Mouse (Mus musculus) liver, embryonic 11.5 days (tissue): ENCODE results near the gene Acr. TPM values are rescaled to one million over a fixed set of nuclear protein-coding genes. Genes with fewer than 3 reads are reported as not detected.

ENCODE experiments used
- ATAC-seq: fragments of 200-750 bp; cut with Nextera tagmentation; replicated peaks from 2 replicates; pipeline ENCODE4 v1.8.0; 2017; ENCODE audit warnings: moderate number of reproducible peaks, mild to moderate bottlenecking, moderate TSS enrichment, moderate library complexity; ENCODE audit not compliant: low FRiP score
- DNase-seq: peaks from one replicate; pipeline ENCODE4 v3.0.0-alpha.2; 2017; ENCODE audit warnings: low spot score
- H3K27ac ChIP-seq: fragments of 300-500 bp; sonication (generic); 2 replicates; pipeline ENCODE4 v1.5.1; 2014; ENCODE audit warnings: mild to moderate bottlenecking, low read depth, low read length, control low read depth
- H3K27me3 ChIP-seq: fragments of 300-500 bp; sonication (generic); replicated peaks from 2 replicates; pipeline ENCODE4 v1.6.1; 2014; ENCODE audit warnings: low read length, mixed read lengths; ENCODE audit not compliant: control insufficient read depth, insufficient read depth
- H3K36me3 ChIP-seq: fragments of 300-500 bp; sonication (generic); 2 replicates; pipeline ENCODE4 v1.6.1; 2014; ENCODE audit warnings: mild to moderate bottlenecking, low read length, moderate library complexity, mixed read lengths; ENCODE audit not compliant: control insufficient read depth, insufficient read depth
- H3K4me1 ChIP-seq: fragments of 300-500 bp; sonication (generic); replicated peaks from 2 replicates; pipeline ENCODE4 v1.6.1; 2014; ENCODE audit warnings: low read length, mixed read lengths; ENCODE audit not compliant: control insufficient read depth, insufficient read depth
- H3K4me2 ChIP-seq: fragments of 300-500 bp; sonication (generic); 2 replicates; pipeline ENCODE4 v1.6.1; 2014; ENCODE audit warnings: mild to moderate bottlenecking, control low read depth, moderate library complexity
- H3K4me3 ChIP-seq: fragments of 300-500 bp; sonication (generic); 2 replicates; pipeline ENCODE4 v1.5.1; 2014; ENCODE audit warnings: low read depth, low read length, control low read depth
- H3K9ac ChIP-seq: fragments of 300-500 bp; sonication (generic); 2 replicates; pipeline ENCODE4 v1.6.1; 2014; ENCODE audit warnings: low read depth, low read length, control low read depth
- H3K9me3 ChIP-seq: fragments of 300-500 bp; sonication (generic); 2 replicates; pipeline ENCODE4 v1.6.1; 2016; ENCODE audit warnings: low read length, inconsistent platforms, mixed read lengths; ENCODE audit not compliant: control insufficient read depth
- WGBS: fragments of 180-500 bp; shearing (Covaris S2); extraction: QIAGEN DNeasy Blood & Tissue Kit; methylation state at CpG from one replicate; pipeline ENCODE4 v1.1.7; 2014; 5-methylcytosine and 5-hydroxymethylcytosine counted together
- polyA plus RNA-seq: library from polyadenylated mRNA; unstranded; fragments of >200 nt; fragmentation: Nextera tagmentation; extraction: Ambion mirVana; gene quantifications from 2 replicates; pipeline ENCODE4 v1.2.1, GENCODE M21; 2014

Gene Acr
- 0.11 TPM in 1 of 2 replicates, not detected in the other for polyA plus RNA-seq

DNA sequence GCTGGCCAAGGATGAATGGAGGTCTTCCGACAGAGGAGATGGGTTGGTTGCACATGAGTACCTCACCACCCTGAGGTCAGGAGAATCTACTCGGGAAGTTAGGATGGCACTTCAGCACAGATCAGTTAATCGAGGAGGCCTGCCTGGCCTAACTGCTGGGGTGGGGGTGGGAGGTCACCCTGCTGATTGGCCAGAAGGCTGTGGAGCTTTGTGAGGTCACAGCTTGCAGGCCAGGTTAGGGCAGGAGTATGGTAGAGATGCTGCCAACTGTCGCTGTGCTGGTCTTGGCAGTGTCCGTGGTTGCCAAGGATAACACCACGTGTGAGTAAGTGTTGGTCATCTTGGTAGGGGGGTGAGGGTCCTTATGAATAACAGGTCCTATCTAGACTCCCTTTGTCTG is at the start of gene Acr:
TSS of gene Acr (plus strand) at position 213 of the 400 bp plus-strand sequence.
- ATAC-seq: peak; percentile 20; the same call in 1 of the 2 replicates
- WGBS: 77% methylated on average over 6 of the region's 6 CpGs
- peaks cover 4% of the 10 kb centered on the region; the same call in 1 of the 2 replicates for H3K4me1 ChIP-seq
- DNase-seq: no peak
- no peaks in the 10 kb centered on the region for H3K9me3 ChIP-seq
- no peak within 1 kb of the TSS for H3K9ac ChIP-seq
- H3K27me3 ChIP-seq: no peaks in the 10 kb centered on the region
- H3K36me3 ChIP-seq: no peaks in the 10 kb centered on the region
- no peak within 1 kb of the TSS for H3K27ac ChIP-seq
- H3K4me3 ChIP-seq: no peak within 1 kb of the TSS
- no peak within 1 kb of the TSS for H3K4me2 ChIP-seq

DNA sequence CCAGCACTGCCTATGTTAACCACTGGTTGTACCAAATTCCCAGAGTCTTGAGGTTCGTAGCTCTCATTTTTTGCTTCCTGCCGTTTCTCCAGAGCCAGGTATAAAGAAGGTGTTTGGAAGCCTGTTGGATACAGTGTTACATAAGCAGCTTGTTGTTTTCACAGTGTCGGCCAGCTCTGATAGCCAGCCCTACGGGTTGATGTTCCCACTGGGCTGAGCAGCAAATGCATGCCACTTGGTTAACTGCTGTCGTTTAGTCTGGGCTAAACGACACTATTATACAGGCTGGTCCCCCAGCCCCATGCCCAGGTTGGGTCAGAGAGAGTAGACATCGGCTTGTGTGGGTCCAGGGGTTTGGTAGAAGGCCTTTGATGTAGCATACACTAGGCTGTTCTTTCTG is 46.2 kb upstream of the Acr start:
- no peak overlapping the region for H3K9ac ChIP-seq
- WGBS: 72% methylated on average over 7 of the region's 7 CpGs
- peaks cover 16% of the 10 kb centered on the region for H3K27me3 ChIP-seq
- H3K9me3 ChIP-seq: no peaks in the 10 kb centered on the region
- no peak overlapping the region for H3K27ac ChIP-seq
- no peaks in the 10 kb centered on the region for H3K4me1 ChIP-seq
- no peak overlapping the region for H3K4me3 ChIP-seq
- ATAC-seq (no peak), DNase-seq (no peak)
- H3K4me2 ChIP-seq: no peak overlapping the region
- no peaks in the 10 kb centered on the region; the same call in none of the 2 replicates for H3K36me3 ChIP-seq

DNA sequence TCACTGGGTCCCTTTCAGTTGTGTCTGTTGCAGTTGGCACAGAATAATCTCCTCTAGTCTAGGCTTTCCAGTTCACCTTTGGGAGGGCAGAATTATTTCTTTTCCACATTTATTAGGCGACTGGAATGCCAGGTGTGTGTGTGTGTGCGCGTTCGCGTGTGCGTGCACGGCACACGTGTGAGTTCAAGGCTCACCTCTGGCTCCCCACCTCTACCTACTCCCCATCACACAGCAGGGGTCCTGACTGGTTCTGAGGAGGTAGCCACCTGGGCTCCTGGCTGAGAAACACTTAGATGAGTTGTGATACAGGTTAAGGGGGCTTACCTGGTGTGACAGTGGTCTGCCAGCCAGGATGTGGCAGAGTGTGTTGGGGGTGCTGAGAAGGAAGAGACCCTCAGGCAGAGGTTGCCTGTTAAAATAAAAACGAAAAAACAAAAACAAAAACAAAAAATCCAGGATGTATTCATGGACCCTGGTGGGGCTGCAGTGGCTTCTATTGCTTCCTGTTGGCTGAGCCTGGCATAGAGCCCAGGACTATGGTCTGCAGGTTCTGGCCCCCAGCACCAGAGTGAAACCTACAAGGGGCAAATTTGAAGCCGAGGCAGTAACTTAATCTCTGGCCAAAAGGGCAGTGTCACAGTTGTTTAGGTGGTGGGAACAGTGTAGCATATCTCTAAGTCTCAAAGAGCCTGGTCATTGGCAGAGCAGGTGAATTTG is 45.4 kb upstream of the Acr start:
- Histone ChIP-seq H3K9me3 (no peaks in the 10 kb centered on the region), H3K27me3 (peaks cover 16% of the 10 kb centered on the region), H3K36me3 (no peaks in the 10 kb centered on the region; the same call in none of the 2 replicates), H3K9ac (no peak overlapping the region), H3K4me3 (no peak overlapping the region), H3K4me2 (no peak overlapping the region; the same call in 1 of the 2 replicates), H3K27ac (no peak overlapping the region), H3K4me1 (no peaks in the 10 kb centered on the region)
- ATAC-seq (no peak), DNase-seq (no peak)
- WGBS: 89% methylated on average over 10 of the region's 10 CpGs

DNA sequence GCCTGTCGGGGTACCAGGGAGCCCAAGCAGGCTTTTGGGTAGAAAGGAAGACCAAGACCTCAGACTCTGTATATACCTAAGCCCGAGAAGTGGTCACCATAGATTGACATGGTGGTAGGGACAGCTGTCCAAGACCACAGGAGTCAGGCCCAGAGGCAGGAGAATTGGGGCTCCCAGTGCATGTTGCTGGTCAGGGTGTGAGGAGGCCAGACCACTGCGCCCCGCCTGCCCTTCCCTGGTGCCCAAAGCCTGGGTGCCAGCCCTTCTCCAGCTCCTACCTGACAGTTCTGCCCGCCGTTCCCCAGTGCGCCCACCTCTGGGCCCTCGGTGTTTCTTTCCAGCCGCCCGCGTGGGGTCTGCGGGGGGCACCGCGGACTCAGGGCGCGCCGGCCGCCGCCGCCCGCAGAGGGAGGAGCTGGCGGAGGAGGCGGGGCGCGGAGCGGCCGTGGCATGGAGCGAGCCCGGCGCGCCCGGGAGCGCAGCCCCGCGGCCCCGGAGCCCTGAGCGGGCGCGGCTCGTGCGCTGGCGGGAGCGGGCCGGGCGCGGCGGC is 44.8 kb upstream of the Acr start:
- no peak overlapping the region for H3K9ac ChIP-seq
- no peak overlapping the region for H3K27ac ChIP-seq
- ATAC-seq (no peak), DNase-seq (no peak)
- no peaks in the 10 kb centered on the region for H3K9me3 ChIP-seq
- H3K4me2 ChIP-seq: peak overlapping the region; percentile 71
- H3K4me1 ChIP-seq: no peaks in the 10 kb centered on the region
- H3K36me3 ChIP-seq: no peaks in the 10 kb centered on the region; the same call in none of the 2 replicates
- H3K4me3 ChIP-seq: peak overlapping the region; percentile 50
- H3K27me3 ChIP-seq: peaks cover 16% of the 10 kb centered on the region
- WGBS: 43% methylated on average over 41 of the region's 47 CpGs

DNA sequence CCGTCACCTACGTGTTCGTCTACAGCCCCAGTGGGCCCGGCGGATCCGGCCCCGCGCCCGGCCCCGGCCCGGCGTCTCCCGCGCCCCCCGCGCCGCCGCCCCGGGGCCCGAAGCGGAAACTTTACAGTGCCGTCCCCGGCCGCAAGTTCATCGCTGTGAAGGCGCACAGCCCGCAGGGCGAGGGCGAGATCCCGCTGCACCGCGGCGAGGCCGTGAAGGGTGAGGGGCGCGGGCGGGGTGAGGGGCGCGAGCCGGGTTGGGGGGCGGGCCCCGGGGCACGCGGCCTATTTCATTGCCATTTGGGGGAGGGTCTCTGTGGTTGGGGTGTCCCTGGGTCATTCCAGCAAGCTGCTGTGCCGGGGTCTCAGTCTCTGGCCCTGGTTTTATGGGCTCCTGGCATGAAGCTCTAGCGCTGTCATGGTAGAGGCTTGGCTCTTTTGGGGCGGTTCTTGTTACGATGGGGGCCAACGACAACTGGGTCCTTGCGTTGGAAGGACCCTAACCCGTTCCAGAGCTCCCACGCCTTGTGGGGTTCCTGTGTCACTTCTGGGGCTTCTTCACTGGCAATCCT is 44.0 kb upstream of the Acr start:
- Histone ChIP-seq H3K4me3 (peak overlapping the region; percentile 50), H3K4me1 (no peaks in the 10 kb centered on the region), H3K36me3 (no peaks in the 10 kb centered on the region; the same call in none of the 2 replicates), H3K27ac (no peak overlapping the region), H3K9me3 (no peaks in the 10 kb centered on the region), H3K27me3 (peaks cover 16% of the 10 kb centered on the region), H3K9ac (no peak overlapping the region), H3K4me2 (peak overlapping the region; percentile 71)
- ATAC-seq: no peak
- DNase-seq: no peak
- WGBS: 59% methylated on average over 43 of the region's 52 CpGs

DNA sequence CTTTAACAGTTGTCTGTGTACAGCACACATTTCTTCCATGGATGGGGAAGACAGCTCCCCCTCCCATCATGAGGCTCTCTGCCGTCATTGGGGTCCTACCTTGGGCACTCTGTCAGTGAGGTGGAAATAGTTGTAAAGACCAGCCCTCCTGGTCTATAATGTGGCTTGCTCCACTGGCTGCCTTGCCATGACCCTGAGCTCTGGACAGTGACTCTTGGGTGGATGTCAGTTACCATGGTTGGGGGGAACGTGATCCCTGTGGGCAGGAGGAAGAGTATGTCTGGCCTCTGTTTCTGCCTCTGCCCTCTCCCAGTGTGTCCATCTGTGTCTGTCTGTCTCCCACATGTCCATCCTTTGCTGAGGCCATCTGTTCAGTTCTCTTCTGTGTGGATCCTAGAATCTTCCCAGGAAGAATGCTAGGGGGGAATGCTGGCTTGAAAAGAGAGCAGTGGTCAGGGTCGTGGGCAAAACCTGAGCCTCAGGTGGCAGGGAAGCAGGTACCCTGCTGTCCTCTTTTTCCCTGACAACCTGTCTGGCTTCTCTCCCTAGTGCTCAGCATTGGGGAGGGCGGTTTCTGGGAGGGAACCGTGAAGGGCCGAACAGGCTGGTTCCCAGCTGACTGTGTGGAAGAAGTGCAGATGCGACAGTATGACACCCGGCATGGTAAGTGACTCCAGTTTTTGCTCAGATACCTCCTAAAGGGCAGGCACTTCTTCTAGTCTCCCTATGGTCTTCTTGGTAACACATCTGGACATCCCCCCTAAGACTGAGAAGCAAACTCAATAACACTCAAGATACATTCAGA is 43.3 kb upstream of the Acr start:
- H3K27ac ChIP-seq: no peak overlapping the region
- no peak overlapping the region for H3K4me3 ChIP-seq
- no peaks in the 10 kb centered on the region for H3K4me1 ChIP-seq
- H3K4me2 ChIP-seq: no peak overlapping the region
- H3K9ac ChIP-seq: no peak overlapping the region
- H3K9me3 ChIP-seq: no peaks in the 10 kb centered on the region
- 74% methylated on average over 8 of the region's 8 CpGs for WGBS
- DNase-seq: no peak
- no peaks in the 10 kb centered on the region; the same call in none of the 2 replicates for H3K36me3 ChIP-seq
- ATAC-seq: no peak
- H3K27me3 ChIP-seq: peaks cover 16% of the 10 kb centered on the region

DNA sequence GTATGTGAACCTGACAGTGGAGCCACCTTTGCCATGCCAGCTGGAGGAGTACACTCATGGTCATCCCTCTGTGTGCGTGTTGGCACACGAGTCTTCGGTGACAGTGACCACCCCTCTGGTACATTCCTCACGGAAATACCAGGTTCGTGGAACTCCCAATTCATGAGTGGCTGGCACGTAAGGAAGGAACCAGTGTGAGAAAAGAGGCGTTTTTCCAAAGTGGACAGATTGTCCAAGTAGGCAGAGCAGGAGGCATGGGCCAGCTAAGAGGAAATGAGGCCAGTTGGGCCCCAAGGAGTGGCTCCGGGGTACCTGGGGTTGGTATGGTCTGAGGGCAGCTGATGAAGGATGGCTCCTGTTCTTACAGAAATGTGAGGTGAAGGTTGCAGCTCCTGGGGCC is 42.7 kb upstream of the Acr start:
- Histone ChIP-seq H3K27me3 (peaks cover 16% of the 10 kb centered on the region), H3K4me3 (no peak overlapping the region), H3K9me3 (no peaks in the 10 kb centered on the region), H3K9ac (no peak overlapping the region), H3K36me3 (no peaks in the 10 kb centered on the region; the same call in none of the 2 replicates), H3K27ac (no peak overlapping the region), H3K4me1 (no peaks in the 10 kb centered on the region), H3K4me2 (no peak overlapping the region)
- DNase-seq (no peak), ATAC-seq (no peak)
- 89% methylated on average over 8 of the region's 8 CpGs for WGBS

DNA sequence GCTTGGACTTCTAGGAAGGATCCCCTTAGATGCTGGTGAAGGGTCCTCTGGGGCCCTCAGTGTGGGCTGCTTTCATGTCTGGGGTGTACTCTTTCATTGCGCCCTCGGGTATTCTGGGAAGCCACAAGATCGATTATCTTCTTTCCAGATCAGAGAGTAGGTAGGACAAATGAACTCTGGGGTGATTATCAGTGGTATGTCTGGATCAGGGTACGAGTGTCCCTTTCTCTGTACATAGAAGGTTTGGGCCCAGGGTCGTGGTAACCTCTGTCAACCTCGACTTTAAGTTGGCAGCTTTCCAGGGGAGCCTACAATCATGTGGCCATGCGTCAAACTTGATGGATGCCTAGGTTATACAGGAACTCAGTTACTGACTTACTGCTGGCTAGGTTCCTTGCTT is 42.2 kb upstream of the Acr start:
- no peaks in the 10 kb centered on the region; the same call in none of the 2 replicates for H3K36me3 ChIP-seq
- no peak overlapping the region for H3K4me2 ChIP-seq
- ATAC-seq (no peak), DNase-seq (no peak)
- no peaks in the 10 kb centered on the region for H3K9me3 ChIP-seq
- no peak overlapping the region for H3K27ac ChIP-seq
- WGBS: 73% methylated on average over 7 of the region's 7 CpGs
- no peak overlapping the region for H3K9ac ChIP-seq
- no peak overlapping the region for H3K4me3 ChIP-seq
- H3K4me1 ChIP-seq: no peaks in the 10 kb centered on the region
- H3K27me3 ChIP-seq: peaks cover 16% of the 10 kb centered on the region
